In genomic region chr5:75074132-75074531, GRCm38 (mm10) we compare ENCODE assay signal across 26 mouse cellular contexts. TPM values are rescaled to one million over a fixed set of nuclear protein-coding genes. Genes with fewer than 3 reads are reported as not detected.
DNase-seq lines count a peak whose midpoint lies in the region; ATAC-seq lines count a peak whose summit lies in the region.
"Had no signal": no experiment of that assay in that cellular context is flagged by ENCODE, and none has a peak within 500 bp of the region (broad histone marks: within the 10 kb centered on the region; RNA-seq: fewer than 3 reads in every experiment).

No protein-coding gene starts in this region.

- H3K4me3 ChIP-seq in hindbrain, embryonic 10.5 days = no peak overlapping the region
- H3K4me3 ChIP-seq in hindbrain, embryonic 16.5 days (ENCODE audit: low read length) = no peak overlapping the region
- H3K4me3 ChIP-seq: embryonic facial prominence, embryonic 10.5 days; forebrain, embryonic 15.5 days; heart, embryonic 12.5 days; hindbrain, embryonic 15.5 days had no signal

- H3K9me3 ChIP-seq in hindbrain, embryonic 10.5 days = no peaks in the 10 kb centered on the region
- H3K9me3 ChIP-seq in hindbrain, embryonic 16.5 days (ENCODE audit: control insufficient read depth, low read length) = no peaks in the 10 kb centered on the region
- H3K9me3 ChIP-seq: embryonic facial prominence, embryonic 10.5 days; forebrain, embryonic 15.5 days; G1E; heart, embryonic 12.5 days; hindbrain, embryonic 15.5 days had no signal

- peaks cover 100% of the 10 kb centered on the region for H3K27me3 ChIP-seq in hindbrain, embryonic 10.5 days (ENCODE audit: insufficient read depth, poor library complexity, severe bottlenecking)
- peaks cover 64% of the 10 kb centered on the region for H3K27me3 ChIP-seq in hindbrain, embryonic 16.5 days (replicated peaks; ENCODE audit: control insufficient read depth, insufficient read depth, low read length)

- no peak overlapping the region for H3K9ac ChIP-seq in hindbrain, embryonic 16.5 days (ENCODE audit: low read depth, low read length)
- H3K9ac ChIP-seq: forebrain, embryonic 15.5 days; heart, embryonic 12.5 days; hindbrain, embryonic 15.5 days had no signal

- H3K4me2 ChIP-seq in hindbrain, embryonic 16.5 days (ENCODE audit: low read length) = no peak overlapping the region
- H3K4me2 ChIP-seq: heart, embryonic 12.5 days; hindbrain, embryonic 15.5 days had no signal

- DNase-seq in embryo, embryonic 10.5 days (ENCODE audit: low spot score) = peak; percentile 42
- DNase-seq in embryo, embryonic 9.5 days (ENCODE audit: extremely low spot score) = no peak
- peak; percentile 5 for DNase-seq in hindbrain, embryonic 10.5 days (ENCODE audit: low spot score)
- peak; percentile 58 for DNase-seq in forelimb bud, embryonic 11.5 days (ENCODE audit: low read depth, low spot score)
- DNase-seq in neural tube, embryonic 10.5 days (ENCODE audit: extremely low spot score, low spot score) = peak; percentile 35
- no peak for DNase-seq in adrenal gland, adult 18-20 months (ENCODE audit: low spot score in 2 of 2)
- no peak for DNase-seq in lung, postnatal 4 days
- DNase-seq: adrenal gland, postnatal 14 days; B cell, adult 2 months; cerebellum, adult 2 months; cerebellum, postnatal 10 days; gastrocnemius, postnatal 10 days; kidney, adult 11 months had no signal

- H3K36me3 ChIP-seq in hindbrain, embryonic 10.5 days = no peaks in the 10 kb centered on the region
- H3K36me3 ChIP-seq in hindbrain, embryonic 16.5 days (ENCODE audit: control insufficient read depth, insufficient read depth, low read length) = no peaks in the 10 kb centered on the region
- H3K36me3 ChIP-seq: embryonic facial prominence, embryonic 10.5 days; forebrain, embryonic 15.5 days; G1E; heart, embryonic 12.5 days; hindbrain, embryonic 15.5 days had no signal

- 2% methylated on average over 4 of the region's 4 CpGs for WGBS in hindbrain, embryonic 10.5 days
- 11% methylated on average over 4 of the region's 4 CpGs for WGBS in hindbrain, embryonic 16.5 days

- H3K4me1 ChIP-seq in hindbrain, embryonic 10.5 days (replicated peaks) = peaks cover 67% of the 10 kb centered on the region
- H3K4me1 ChIP-seq in hindbrain, embryonic 16.5 days (ENCODE audit: control insufficient read depth, insufficient read depth, low read depth, low read length) = peaks cover 11% of the 10 kb centered on the region

- H3K27ac ChIP-seq in hindbrain, embryonic 10.5 days = no peak overlapping the region
- H3K27ac ChIP-seq in hindbrain, embryonic 16.5 days (ENCODE audit: low read depth, low read length) = no peak overlapping the region
- H3K27ac ChIP-seq: embryonic facial prominence, embryonic 10.5 days; forebrain, embryonic 15.5 days; hindbrain, embryonic 15.5 days had no signal

- ATAC-seq in hindbrain, embryonic 16.5 days = no peak
- ATAC-seq: CD4-positive, CD25-positive, alpha-beta regulatory T cell, adult 4 months; forebrain, embryonic 15.5 days had no signal

RNA-seq across cellular contexts. Expression of gene Gsx2, which starts 1.3 kb away (rescaled TPM):
- 0.67 and 5.9 TPM in 2 replicates for polyA plus RNA-seq in hindbrain, embryonic 10.5 days (2016; fragmentation: Nextera tagmentation; extraction: Ambion mirVana)
- polyA plus RNA-seq in hindbrain, embryonic 16.5 days (2015; fragmentation: Nextera tagmentation; extraction: Ambion mirVana) = 0.15 and 0.18 TPM in 2 replicates
- total RNA-seq in adrenal gland, adult 18-20 months (2021) = not detected
- total RNA-seq: adrenal gland, postnatal 14 days; G1E; gastrocnemius, postnatal 10 days; gastrocnemius, postnatal 4 days; heart, adult 8-10 months; heart, postnatal 25 days had no signal
- polyA plus RNA-seq: CD4-positive, CD25-positive, alpha-beta regulatory T cell, adult 4 months; cerebellum, adult 2 months; embryonic facial prominence, embryonic 14.5 days; G1E; heart, embryonic 12.5 days; heart, embryonic 16.5 days; intestine, embryonic 14.5 days had no signal

RNA-seq across cellular contexts. Expression of gene Chic2, which starts 29.6 kb away (rescaled TPM):
- polyA plus RNA-seq in hindbrain, embryonic 10.5 days (2016; fragmentation: Nextera tagmentation; extraction: Ambion mirVana) = 33.3 and 38.7 TPM in 2 replicates
- polyA plus RNA-seq in hindbrain, embryonic 16.5 days (2015; fragmentation: Nextera tagmentation; extraction: Ambion mirVana) = 24.0 and 26.5 TPM in 2 replicates
- 10 to 100 TPM; 25.2 to 25.8 TPM for total RNA-seq in adrenal gland, adult 18-20 months (2021)

Comparison
In these comparisons a context has a peak if more than half of its experiments do, and no peak if none do; other contexts are left out.
1. DNase-seq: peak in embryo, embryonic 10.5 days (single experiment), hindbrain, embryonic 10.5 days (single experiment), forelimb bud, embryonic 11.5 days (single experiment) and neural tube, embryonic 10.5 days (single experiment); none in embryo, embryonic 9.5 days (single experiment), adrenal gland, adult 18-20 months (0 of 2) and lung, postnatal 4 days (0 of 2).